Mouse (Mus musculus): ENCODE data around the gene Tada2a.

Gene Tada2a

DNA sequence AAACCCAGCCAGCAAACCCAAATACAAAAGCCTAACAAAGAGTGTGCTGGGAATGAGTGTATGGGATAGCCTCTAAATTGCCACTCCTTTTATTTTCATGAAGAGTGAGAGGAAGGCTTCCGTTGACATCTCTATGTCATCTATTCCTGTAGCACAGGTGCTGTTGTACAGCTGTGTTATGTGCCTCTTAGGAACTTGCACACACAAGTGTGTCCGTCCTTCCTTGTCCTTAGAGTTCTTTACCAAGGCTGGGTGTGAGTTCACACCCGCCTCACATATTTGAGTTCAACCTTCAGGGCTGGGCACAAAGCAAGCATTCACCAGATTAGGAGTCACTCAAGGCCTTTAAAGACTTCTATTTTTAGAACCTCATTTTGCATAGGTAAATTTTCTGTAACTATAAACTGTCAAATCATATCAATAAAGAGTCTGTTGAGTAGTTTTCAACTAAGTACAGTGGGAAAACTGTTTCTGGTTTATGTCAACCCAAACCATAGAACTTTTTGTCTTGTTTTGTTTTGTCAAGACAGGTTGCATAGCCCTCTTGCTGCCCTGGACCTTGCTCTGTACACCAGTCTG lies 65.7 kb downstream of the Tada2a start:
- in situ Hi-C loops (cut with MboI), result no loop called here

- in situ Hi-C loops (cut with MboI), result no loop called here
Measured at GRCm38 (mm10) chr11:84062805-84063204, 66.6 kb downstream of the Tada2a start.

DNA sequence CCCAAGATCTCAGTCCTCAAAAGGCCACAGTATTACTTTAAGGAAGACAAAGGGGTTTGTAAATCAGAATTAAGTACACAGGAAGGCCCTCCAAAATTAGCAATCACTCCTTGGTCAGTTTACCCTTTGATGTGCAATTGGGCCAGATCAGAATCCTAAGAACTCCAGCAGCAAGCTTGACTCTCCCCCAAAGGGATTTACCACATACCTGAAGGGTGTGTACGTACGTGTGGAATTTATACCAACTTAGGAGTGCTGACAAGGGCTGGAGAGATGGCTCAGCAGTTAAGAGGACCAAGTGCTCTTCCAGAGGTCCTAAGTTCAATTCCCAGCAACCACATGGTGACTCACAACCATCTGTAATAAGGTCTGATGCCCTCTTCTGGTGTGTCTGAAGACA lies 67.5 kb downstream of the Tada2a start:
- in situ Hi-C loops (cut with MboI), result no loop called here

DNA sequence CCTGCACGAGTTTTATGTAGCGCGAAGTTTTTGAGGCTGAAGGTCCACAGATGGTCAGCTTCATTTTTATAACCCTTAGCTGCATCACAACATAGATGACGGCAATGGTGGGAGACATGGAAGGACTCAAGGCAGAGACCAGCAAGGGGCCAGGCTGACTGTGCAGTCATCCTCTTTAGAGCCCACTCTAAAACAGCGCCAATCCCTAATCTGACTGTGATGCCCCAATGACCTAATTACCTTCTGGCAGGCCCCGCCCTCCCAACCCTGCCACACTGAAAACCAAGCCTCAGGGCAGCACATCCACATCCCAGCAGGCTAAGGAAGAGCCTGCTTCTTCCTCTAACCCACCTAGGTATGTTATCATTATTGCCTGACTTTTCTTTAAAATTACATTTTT lies 68.8 kb downstream of the Tada2a start:
- in situ Hi-C loops (cut with MboI), result no loop called here

DNA sequence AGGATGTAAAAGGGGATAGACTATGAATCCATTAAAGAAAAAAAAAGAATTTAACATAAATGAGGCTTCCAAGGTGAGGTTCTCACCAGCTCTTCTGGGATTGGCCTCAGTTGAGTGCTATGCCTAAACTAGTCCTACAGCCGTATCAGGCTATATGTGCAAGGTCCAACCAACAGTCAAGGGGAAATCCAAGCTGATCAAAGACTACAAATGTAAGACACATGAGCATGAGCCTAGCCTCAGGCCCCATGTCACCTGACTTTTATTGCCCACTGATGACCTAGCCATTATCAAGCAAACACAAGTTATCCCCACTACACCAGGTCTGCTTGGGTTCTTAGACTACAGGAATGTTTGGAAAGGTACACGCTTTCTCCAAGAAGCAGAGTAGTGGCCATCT lies 69.6 kb downstream of the Tada2a start:
- in situ Hi-C loops (cut with MboI), result no loop called here

DNA sequence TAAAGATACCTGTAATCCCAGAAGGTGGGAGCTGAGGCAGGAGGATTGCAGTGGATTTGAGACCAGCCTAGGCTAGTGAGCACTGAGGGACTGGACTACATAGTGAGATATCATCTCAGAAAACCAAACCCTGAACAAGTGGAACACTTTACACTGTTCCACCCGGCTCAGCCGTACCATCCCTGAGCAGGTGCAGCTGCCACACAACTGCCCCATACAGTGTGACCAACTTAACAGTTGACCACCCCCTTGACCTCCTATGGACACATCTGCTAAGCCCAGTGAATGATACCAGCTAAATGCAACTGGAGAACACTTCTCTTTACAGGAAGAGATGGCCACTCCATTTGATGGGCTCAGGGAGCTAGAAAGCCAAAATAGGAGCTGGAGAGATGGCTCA lies 72.0 kb downstream of the Tada2a start:
- in situ Hi-C loops (cut with MboI), result no loop called here

GRCm38 (mm10) chr11:84053524-84054163 lies 75.8 kb downstream of the Tada2a start:
- in situ Hi-C loops (cut with MboI), result no loop called here

DNA sequence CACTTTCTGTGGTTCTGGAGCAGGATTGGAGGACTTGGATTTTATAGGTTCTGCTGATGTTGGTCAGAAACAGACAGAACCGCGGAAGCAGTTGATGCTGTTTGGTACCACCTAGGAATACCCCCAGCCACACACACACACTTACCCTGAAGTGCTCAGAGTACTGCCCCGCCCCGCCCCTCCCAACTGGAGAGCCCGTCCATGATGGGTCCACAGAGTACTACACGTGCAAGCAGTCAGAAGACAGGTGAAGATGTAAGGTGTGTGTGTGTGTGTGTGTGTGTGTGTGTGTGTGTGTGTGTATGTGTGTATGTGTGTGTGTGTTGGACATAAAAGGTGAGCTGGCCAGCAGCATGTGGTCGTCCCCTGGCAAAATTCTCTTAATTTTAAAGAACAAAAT lies 76.3 kb downstream of the Tada2a start:
- in situ Hi-C loops (cut with MboI), result no loop called here

DNA sequence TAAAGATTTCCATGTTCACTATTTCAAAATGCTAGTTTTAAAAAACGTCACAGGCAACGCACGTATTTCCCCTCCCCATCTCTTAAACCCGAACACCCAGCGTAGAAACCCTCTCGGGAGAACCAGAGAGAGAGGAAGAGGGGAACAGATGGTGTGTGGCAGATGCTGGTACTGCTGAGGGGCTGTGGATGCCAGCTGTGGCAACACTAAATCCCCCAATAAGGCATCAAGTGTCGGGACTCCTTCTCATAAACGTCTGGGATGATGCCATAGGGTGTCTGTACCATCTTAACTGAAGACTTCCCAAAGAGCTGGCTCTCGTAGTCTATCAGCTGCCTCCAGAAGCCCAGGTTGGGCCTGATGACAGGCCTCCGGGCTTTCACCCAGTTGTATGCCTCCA lies 81.0 kb downstream of the Tada2a start:
- in situ Hi-C loops (cut with MboI), result no loop called here

GRCm38 (mm10) chr11:84047270-84047669 lies 82.1 kb downstream of the Tada2a start:
- in situ Hi-C loops (cut with MboI), result no loop called here

GRCm38 (mm10) chr11:84044988-84045387 lies 84.4 kb downstream of the Tada2a start:
- in situ Hi-C loops (cut with MboI), result no loop called here

DNA sequence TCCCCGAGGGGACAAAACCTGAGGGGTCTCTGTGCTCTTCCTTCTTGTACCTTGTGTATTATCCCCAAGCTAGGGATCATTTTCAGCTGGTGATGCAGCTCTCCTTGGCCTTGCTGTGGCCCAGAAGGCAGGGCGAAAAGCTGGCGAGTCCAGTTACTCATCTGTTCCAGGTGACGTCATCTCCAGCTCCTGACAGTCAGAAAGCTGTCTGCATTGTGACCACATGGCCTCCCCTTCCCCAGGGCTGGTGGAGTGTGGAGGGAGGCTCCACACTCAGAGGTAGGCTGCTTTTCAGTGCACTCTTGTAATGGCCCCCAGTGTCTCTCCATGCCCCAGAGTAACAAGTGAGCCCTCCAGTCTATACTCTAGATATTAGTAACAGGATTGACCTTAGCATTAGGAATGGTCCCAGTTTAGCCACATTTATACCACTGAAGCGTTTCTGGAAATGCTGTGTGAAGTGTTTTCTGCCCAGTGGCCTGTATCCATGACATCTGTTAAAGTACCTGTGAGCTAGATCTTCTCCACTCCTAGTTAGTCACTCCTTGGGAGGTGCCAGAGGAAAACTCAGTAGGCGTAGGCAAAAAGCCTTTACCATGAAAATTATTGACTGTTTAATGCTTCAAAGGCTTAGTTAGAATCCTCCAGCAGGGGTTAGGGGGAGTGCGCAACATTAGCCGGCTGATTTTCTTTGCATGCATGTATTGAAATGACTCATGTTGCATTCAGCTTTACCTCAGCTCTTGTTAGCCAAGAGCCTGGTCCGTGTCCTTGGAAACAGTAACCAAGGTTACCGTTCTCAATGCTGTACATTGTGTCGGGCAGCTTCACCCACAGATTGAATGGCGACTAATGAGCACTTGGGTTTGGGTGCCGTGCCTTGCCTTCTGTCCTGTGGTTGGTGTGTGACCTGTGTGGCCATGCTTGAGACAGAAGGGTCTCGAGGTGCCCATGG lies 86.3 kb downstream of the Tada2a start:
- in situ Hi-C loops (cut with MboI), result no loop called here

- in situ Hi-C loops (cut with MboI), result no loop called here
Measured at GRCm38 (mm10) chr11:84040621-84041020, 88.8 kb downstream of the Tada2a start.

GRCm38 (mm10) chr11:84033671-84034070 lies 95.7 kb downstream of the Tada2a start:
- in situ Hi-C loops (cut with MboI), result no loop called here

DNA sequence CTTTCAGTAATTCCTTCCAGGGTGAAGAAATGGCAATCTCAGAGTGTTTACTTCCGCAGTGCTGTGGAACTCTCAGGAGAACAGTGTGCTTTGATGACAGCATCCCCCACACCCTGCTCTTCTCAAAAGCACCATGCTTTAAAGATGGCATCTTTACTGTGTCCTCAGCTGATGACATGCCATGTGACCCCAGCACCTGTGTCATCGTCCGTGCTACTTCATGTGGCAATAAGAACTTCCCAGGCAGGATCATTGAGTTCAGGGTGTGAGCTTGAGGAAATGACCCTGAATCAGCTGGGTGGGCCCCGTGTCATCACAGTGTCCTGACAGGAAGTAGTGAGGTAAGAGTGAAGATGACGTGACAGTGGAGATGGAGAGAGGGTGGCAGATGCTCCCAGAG lies 96.8 kb downstream of the Tada2a start:
- in situ Hi-C loops (cut with MboI), result no loop called here

GRCm38 (mm10) chr11:84031971-84032370 lies 97.4 kb downstream of the Tada2a start:
- in situ Hi-C loops (cut with MboI), result no loop called here

Measured in mature B cell (primary cell).